Mouse (Mus musculus) urinary bladder, postnatal 14 days (tissue): ENCODE results near the gene Tsku.

Source experiments
- DNase-seq: peaks from one replicate; pipeline ENCODE4 v3.0.0; 2021; ENCODE audit warnings: low spot score

Tsku gene

GRCm38 (mm10) chr7:98361063-98361652 lies at the start of gene Tsku:
Tsku (minus strand) TSS chr7:98361328.
- peak; percentile 94 for DNase-seq

- no peak for DNase-seq
Measured at GRCm38 (mm10) chr7:98407615-98408014, 46.5 kb upstream of the Tsku start.

DNA sequence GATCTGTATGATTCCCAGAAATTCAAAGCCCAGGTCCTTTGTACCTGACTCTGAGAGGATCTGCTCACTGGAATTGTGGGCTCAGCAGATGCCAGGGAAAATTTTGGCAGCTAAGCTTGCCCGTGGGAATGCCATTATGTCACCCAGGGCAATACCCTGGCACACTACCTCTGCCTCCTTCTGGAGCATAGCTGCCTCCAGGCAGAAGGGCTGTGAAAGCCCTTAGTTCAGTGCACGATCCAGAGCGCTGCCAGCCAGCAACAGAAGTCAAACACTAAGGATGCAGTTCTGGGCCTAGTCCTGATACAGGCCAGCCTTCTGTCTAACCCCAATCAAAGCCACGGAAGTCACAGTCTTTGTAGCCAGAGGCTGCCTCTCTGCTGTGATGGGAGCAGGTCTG lies 42.9 kb upstream of the Tsku start:
- DNase-seq, result no peak

DNA sequence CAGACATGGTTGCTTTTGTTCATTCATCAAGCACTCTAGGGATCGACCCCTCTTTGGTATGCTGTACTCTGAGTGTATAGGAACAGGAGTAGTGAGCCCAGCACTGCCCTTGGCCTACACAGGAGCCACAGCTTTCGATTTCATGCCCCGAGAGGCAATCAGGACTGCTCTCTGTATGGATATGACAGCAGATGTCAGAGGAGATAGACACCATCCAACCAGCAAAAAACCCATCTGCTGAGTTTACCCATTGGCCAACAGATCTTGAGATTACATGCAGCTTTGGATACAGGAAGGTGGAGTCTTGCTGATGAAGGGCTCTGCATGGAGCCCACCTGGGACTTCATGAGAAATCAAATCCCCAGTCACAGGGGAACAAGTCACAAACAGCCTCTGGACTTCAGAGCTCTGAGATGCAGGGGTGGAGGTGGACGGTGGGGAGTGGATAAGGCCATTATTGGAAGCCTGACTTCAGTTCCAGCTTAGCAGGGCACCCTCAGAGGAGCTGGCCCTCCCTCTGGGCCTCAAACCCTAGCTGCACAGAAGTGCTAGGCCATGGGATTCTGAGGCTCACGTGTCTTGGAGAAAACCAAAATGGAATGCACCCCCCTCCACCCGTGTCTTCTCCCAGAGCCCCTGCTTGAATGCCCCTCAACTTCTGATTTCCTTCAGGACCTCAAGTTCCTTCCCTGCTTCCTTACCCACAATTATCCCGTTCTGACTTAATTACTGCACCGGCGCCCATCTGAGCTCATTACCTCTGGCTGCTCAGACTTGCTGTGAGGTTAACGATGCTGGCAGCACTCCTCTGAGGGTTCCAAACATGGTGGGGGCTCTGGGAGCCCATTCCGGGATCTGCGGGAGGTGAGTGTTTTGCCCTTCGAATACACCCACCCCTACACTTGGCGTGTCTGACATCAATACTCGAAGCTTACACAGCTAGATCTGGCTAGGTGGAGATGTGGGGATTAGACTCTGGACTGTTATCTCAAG lies 41.8 kb upstream of the Tsku start:
- no peak for DNase-seq

- peak; percentile 47 for DNase-seq
Measured at GRCm38 (mm10) chr7:98392466-98393201, 31.5 kb upstream of the Tsku start.

DNA sequence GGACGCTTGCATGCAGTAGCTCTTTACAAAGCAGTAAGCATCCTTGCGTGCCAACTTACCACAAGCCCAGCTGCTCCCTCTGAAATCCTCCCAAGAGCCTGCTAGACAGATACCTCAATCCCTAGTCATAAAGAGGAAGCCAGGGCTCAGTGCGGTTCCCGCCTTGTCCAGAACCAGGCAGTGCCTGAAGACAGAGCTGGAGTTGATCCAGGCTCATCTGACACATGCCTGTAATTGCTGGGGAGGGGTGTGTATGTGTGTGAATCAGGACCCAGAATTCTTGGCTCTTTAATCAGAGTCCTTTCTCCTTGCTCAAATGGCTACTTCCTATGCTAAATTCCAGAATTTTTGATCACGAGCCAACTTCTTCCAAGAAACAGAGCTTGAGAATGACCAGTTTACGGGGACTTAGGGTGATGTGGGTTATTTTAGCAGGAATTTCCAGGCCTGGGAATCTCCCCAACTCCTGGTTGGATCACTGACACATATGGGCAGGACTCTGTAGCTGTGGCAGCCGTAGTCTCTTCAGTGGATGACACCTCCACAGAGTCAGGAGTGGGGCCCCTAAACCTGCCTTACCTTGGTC lies 30.3 kb upstream of the Tsku start:
- peak; percentile 35 for DNase-seq

DNA sequence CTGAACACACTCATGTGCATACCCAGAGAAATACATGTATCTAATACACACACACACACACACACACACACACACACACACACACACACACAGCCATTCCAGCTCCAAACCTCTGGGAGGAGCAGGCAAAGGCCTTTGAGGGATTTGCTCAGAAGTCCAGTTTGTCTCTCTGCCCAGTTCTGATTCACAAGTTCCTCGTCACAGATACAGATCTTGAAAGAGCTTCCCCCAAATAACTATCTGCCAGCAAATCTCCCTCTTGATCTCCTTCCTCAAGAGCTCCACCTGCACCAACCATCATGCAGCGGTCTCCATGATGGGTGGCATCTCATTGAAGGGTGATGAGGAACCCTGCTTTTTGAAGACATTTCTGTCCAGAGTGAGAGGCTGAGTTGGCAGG lies 29.4 kb upstream of the Tsku start:
- peak; percentile 36 for DNase-seq

DNA sequence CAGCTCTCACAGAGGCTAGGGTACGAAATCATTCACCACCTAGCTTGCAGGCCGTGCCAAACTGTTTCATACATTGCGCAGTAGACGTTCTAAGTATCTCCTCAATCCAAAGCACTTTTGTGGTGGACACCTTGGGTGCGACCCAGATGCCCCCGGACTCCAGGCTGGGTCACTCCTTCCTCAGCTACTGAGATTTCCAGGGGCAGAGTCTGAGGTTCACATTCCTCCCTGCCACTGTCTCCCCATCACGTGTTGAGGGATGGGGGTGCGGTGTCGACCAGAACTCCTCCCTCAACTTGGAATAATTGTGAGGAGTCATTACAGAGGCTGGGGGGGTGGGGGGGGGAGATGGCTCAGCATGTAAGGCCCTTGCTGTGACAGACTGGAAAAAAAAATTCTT lies 28.5 kb upstream of the Tsku start:
- DNase-seq, result no peak

GRCm38 (mm10) chr7:98388881-98389501 lies 27.9 kb upstream of the Tsku start:
- DNase-seq, result peak; percentile 31

GRCm38 (mm10) chr7:98387201-98387600 lies 26.1 kb upstream of the Tsku start:
- no peak for DNase-seq

DNA sequence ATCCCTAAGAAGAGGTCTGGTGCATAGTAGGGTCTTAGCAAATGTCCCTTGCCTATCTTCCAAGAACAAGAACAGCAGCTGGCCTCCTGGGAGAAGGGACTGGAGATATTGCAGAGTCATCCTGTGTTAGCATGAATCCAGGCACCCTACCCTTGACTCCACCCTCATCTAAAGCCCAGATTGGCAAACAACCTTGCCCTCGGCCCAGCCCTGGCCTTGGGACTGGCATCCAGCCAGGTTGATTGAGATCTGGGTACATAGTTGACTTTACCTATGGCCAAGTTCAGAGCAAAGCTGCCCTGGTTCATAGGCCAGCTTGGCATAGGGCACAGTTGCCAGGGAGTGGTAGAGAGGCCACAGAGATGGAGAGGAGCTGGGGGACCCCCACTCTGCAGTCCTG lies 24.0 kb upstream of the Tsku start:
- peak; percentile 86 for DNase-seq

GRCm38 (mm10) chr7:98383337-98383736 lies 22.2 kb upstream of the Tsku start:
- peak; percentile 64 for DNase-seq

GRCm38 (mm10) chr7:98382784-98383183 lies 21.7 kb upstream of the Tsku start:
- DNase-seq, result no peak

DNA sequence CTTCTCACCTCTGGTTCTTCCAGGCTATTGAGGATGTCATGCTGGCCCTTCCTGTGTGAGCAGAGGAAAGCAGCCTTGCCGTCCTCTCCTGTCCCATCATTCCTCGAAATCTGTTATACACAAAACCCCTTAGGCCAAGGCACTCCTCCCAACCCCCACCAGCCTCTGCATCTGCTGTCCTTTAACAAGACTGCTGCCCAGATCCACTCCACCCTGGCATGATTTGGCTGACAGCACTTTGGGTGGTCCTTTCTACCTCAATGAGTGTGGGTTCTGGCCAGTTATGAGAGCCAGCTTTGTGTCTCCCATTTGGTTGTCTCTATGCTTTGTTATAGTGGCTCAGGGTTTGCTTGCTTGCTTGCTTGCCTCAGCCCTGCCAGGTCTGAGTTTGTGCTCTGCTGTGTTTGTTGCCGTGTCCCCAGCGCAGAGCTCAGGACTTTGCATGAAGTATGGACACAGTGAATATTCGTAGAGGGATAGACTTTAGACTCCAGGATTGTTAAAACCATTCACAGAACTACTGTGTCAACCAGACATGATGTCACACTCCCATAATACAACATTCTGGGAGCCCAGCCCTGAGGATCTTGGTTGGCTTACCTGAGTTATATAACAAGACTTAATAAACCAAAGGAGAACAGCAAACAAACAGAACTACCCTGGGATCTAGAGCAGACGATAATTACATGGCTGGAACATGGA lies 19.2 kb upstream of the Tsku start:
- DNase-seq, result no peak

GRCm38 (mm10) chr7:98379232-98379631 lies 18.1 kb upstream of the Tsku start:
- DNase-seq, result no peak

DNA sequence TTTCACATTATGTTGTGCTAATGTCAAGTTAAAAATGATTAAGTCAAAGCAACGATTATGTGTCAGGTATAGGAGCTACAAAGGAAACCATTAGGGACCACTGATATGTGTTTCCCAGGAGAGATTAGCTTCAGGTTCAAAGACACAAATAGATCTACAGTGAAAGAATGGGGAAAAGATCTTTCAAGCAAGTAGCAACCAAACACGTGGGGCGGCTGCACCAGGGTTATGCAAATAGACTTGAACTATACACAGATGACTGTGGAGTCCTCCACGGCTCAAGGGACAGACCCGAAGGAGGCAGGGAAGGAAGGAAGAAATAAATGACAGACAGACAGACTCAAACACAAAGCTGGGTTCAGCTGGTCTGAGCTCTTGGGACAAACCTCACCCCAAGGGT lies 16.1 kb upstream of the Tsku start:
- no peak for DNase-seq

GRCm38 (mm10) chr7:98371161-98371560 lies 10.0 kb upstream of the Tsku start:
- DNase-seq, result no peak

DNA sequence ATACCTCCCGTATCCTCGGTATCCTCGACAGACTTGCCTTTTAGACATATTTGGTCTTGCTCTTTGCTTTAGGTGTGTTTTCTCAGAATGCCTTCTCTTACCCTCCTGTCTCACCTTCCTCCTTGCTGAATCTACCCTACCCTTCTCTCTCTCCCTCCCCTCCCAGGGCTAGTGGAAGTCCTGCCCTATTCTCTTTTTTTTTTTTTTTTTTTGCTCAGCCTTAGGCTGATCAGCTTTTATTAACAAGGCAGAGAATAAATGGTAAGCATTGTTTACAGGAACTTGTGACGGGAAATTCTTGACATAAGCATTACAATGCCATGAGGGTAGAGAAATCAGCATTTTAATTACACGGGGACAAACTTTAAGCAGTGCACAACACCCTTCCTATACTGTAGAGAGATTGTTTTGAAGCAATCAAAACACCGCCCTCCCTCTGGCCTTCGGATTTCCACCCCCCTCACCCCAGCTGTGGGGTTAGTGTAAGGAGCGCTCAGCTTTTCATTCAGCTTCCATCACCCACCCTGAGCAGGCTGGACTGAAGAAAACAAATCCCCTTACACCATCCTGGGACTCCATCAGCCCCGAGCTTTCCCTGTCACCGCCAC lies 8.7 kb upstream of the Tsku start:
- DNase-seq, result no peak

- DNase-seq, result no peak
Measured at GRCm38 (mm10) chr7:98361662-98362061, 534 bp upstream of the Tsku start.

DNA sequence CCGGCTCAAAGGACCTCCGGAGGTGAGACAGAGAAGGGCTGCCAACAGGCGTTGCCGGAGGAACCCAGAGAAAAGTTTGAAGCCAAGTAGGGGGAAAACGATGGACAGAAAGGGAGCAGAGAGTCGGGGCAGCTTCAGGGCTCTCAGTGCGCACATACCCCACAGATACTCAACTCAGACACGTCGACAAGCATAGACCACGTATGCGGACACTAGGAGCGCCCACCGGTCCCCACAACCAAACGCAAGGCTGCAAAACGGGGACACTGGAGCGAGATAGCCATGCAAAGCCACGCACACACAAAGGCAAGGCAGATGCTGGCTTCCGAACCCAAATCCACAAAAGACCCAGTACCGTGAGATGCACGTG lies 522 bp downstream of the Tsku start:
- no peak for DNase-seq
